Mouse (Mus musculus): Measurements from ENCODE around the gene Shisal2a. TPM values are rescaled to one million over a fixed set of nuclear protein-coding genes. Genes with fewer than 3 reads are reported as not detected.

Gene Shisal2a
- 0.44 TPM in 1 of 2 replicates, not detected in the other for polyA plus RNA-seq (2012; rRNA removed)

GRCm38 (mm10) chr4:108383183-108383714 is at the start of gene Shisal2a:
Shisal2a (minus strand) TSS chr4:108383349.

GRCm38 (mm10) chr4:108406861-108407401 is 23.8 kb upstream of the Shisal2a start, which contains the start of gene Gpx7:
Gpx7 (minus strand) TSS chr4:108406961.

GRCm38 (mm10) chr4:108327730-108328484 is 55.2 kb downstream of the Shisal2a start, which contains the start of gene Coa7:
Coa7 (plus strand) TSS chr4:108328140.

Other genes with a start within 250 kb of the Shisal2a start
- 26.2 and 35.1 TPM in 2 replicates for gene Scp2, start 238.4 kb downstream of the Shisal2a start, polyA plus RNA-seq (2012; rRNA removed)
- 45.9 and 51.3 TPM in 2 replicates for gene Echdc2, start 217.9 kb downstream of the Shisal2a start, polyA plus RNA-seq (2012; rRNA removed)
- 0.10 TPM in 2 replicates for gene Zyg11a, start 165.3 kb downstream of the Shisal2a start, polyA plus RNA-seq (2012; rRNA removed)
- 1.3 and 1.5 TPM in 2 replicates for gene Zyg11b, start 82.3 kb downstream of the Shisal2a start, polyA plus RNA-seq (2012; rRNA removed)
- gene Coa7, start 55.2 kb downstream of the Shisal2a start, polyA plus RNA-seq (2012; rRNA removed): 2.0 and 4.8 TPM in 2 replicates
- gene Gpx7, start 23.6 kb upstream of the Shisal2a start, polyA plus RNA-seq (2012; rRNA removed): 4.3 and 5.2 TPM in 2 replicates
- gene Tut4, start 76.1 kb upstream of the Shisal2a start, polyA plus RNA-seq (2012; rRNA removed): 7.7 and 9.6 TPM in 2 replicates
- gene Prpf38a, start 196.0 kb upstream of the Shisal2a start, polyA plus RNA-seq (2012; rRNA removed): 0.28 and 0.45 TPM in 2 replicates
- 0.04 and 0.28 TPM in 2 replicates for gene Orc1, start 196.1 kb upstream of the Shisal2a start, polyA plus RNA-seq (2012; rRNA removed)
- 13.3 and 14.7 TPM in 2 replicates for gene Cc2d1b, start 236.6 kb upstream of the Shisal2a start, polyA plus RNA-seq (2012; rRNA removed)